Mouse (Mus musculus) thymus, postnatal 25 days (tissue): Measurements from ENCODE around the gene Cacnb2.
"Not testable (repeated sequence)": the region's sequence is repeated elsewhere in the genome, so short reads cannot be mapped to it uniquely, and the experiment has no call there.

Source experiments
- DNase-seq: peaks from one replicate; pipeline ENCODE4 v3.0.0; 2022

Cacnb2 gene

DNA sequence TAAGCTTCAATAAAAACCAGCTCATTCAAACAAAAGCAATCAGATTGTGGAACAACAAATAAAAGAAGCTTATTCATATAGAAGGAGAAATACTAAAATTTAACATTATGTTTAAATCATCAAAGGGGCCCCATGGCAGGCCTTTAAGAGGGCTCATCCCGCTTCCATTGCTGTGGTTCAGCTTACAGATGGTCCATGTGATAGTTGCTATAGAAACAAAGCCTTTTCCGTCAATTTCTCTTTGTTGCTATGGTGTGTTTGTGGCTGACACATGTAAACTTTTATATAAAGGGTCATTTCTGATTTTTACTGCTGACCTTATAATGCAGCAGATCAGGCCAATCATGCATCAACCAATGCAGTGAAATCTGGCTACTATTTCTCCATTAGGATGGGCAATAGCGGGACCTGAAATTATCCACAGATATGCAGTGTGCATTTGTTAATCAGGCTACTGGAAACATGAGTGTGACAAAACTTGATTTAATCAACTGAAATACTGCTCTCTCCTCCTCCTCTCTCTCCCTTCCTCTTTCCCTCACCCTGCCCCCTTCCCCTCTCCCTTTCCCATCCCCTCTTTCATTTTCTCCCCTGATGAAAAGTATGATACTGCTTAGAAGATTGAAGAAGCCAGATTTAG is 54.4 kb downstream of the Cacnb2 start:
- DNase-seq = no peak

GRCm38 (mm10) chr2:14665213-14665612 is 62.3 kb downstream of the Cacnb2 start:
- DNase-seq = no peak

DNA sequence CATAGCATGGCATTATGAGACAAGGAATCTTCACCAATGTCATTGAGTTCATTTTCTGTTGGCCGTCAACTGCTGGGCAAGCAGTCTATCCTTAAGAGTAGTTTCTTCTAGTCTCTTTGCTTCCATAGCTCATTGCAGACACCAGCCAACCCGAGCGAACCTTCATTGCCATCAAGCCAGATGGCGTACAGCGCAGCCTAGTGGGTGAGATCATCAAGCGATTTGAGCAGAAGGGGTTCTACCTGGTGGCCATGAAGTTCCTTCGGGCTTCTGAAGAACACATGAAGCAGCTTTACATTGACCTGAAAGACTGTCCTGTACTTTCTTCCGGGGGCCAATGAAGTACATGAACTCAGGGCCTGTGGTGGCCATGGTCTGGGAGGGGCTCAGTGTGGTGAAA is 69.2 kb downstream of the Cacnb2 start:
- no peak for DNase-seq

DNA sequence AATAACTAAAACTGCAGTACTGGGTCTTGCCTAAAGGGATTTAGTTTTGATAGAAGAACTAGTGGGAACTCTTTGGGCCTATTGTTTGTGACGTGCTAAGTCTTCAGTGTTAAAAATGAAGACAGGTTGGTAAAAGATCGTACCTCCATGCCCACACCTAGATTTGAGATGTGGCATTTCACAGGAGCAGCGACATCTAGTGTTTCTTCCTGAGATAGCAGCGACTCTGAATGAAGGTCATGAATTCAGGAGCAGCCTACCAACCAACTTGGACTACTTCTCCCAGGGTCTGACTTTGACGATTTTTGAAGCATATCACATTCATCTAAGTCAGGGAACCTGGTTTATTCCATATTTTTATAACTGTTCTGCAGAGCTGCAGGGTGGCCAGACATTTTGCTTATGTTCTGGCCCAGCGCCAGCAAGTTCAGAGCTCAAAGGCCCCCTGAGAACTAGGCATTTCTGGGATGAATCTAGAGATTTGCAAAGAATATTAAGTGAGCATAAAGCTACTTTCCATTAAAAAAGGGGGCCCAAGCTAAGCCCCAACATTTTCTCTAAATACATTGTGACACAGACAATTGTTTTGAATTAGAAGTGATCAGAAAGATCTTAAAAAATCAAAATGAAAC is 74.1 kb downstream of the Cacnb2 start:
- no peak for DNase-seq

DNA sequence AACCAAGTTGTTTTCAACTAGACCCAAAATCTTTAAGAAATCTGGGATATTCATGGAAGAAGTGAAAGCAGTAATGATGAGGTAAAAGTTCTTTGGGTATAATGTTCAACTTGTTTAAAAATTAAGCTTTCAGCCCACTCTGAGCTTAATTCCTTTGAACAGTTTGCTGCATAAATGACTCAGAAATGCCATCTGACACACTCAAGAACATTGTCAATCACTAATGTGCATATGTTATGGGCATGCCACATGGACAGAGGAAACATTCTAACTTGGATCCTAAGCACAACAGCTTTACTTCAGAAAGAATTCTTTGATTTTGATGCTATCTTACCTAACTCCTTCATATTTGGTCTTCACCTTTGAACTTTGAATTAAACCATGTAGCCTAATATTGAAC is 81.3 kb downstream of the Cacnb2 start:
- no peak for DNase-seq

DNA sequence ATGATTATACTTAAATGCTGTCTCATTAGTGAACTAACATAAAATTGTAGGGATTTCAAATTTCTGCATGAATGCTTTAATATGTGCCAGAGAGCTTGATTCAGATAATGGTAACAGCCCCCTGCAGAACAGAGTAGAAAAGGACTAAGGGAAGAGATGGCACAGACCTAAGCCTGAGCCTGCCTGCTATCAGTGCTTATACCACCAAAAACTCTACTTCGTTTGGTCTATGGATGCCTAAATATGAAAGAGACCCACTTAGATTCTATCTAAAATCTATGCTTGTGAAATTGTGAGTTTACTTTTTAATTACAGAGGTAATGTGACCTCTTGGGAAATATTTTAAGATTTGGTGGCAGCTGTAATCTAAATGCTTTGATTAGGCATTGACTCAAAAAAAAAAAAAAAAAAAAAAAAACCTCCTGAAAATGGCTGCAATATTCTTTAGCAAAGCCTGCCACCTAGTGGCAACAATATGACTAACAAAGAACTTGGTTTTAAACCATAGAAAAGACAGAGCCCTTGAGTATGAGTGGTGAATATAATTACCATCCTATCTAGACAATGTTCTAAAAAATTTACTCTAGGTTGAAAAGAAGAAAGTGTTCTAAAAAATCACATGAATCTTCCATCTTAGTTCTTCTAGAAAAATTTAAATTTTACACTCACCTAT is 100.2 kb downstream of the Cacnb2 start:
- DNase-seq = peak; percentile 18

DNA sequence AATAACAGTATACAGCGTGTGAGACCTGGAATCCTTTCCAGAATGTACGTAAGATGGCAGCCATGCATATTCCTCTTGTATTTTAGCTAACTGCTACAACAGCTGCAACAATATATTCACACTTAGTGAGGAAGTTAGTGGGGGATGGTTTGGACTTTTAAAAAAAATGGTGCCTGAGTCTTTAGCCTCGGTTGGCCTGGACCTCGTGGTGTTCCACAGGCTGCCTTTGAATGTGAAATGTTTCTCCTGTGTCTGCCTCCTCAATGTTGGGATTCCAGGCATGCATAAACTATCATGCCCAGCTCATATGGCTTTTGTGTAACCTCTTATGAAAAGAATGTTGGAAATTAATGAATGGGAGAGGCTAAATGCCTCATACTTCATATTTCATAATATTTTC is 100.8 kb downstream of the Cacnb2 start:
- no peak for DNase-seq

GRCm38 (mm10) chr2:14710247-14710646 is 107.4 kb downstream of the Cacnb2 start:
- DNase-seq = no peak

GRCm38 (mm10) chr2:14711751-14712150 is 108.9 kb downstream of the Cacnb2 start:
- DNase-seq = peak; percentile 12

GRCm38 (mm10) chr2:14713049-14713448 is 110.2 kb downstream of the Cacnb2 start:
- no peak for DNase-seq

DNA sequence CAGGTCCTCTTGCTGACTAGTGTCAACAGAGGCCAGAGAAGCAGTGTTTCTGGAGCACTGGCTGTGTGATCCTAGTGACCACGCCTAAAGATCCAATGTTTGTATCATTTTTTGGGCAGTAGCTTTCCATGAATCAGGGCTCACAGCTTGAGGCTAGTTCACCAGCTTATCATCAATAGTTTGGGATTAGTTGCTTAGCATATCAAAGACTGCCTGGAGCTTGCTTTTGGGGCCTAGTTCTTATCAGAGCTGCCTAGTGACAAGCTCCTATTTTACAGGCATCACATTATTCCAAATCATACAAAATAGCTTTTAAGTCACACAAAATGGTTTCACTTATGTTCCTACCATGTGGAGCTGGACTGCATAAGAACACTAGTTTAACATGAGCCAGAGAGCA is 113.8 kb downstream of the Cacnb2 start:
- DNase-seq = no peak

DNA sequence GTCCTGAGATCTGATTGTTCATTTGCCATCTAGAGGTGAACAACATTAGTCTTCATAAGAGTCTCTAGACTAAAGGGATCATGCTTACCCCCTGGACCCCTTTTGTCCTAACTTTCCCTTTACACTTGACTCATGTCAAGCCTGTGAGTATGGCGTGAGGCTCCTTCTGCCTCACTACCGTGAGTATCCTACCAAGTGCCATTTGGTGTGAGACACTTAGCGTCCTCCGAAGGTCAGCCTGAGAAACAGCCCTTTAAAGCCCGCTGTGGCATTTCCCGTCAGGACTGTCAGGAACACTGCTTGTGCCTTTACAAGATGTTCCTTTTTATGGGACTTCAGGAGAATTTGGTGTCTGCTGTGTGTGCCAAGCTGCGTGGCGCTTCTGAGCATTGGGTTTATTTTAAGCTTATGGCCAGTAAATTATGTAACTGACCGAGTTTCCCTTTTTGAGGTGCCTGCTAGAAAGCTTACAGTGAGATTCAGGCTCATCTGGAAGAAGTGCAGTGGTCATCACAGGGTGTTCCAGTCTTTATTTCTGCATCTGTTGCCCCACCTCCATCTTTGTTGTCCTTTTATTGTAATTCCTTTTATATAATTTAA is 116.3 kb downstream of the Cacnb2 start:
- DNase-seq = no peak

- no peak for DNase-seq
Observed at GRCm38 (mm10) chr2:14725437-14725836, 122.5 kb downstream of the Cacnb2 start.

DNA sequence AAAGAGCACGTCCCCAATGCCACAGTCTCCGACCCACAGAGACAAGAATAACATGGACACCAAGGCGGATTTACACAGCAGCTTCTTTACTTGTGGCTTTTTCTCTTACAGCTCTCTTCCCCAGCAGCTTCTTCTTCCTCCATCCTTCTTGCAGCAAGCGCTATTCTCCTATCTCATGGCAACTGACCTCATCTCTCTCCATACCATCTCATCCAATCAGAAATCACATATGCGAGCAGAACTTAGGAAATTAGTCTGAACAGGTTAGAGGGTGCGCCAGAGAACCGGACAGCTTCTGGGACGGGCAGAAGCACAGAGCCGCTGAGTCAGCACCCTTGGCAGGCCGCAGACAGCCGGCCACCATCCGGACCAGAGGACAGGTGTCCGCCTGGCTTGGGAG is 123.7 kb downstream of the Cacnb2 start:
- not testable (repeated sequence) for DNase-seq

DNA sequence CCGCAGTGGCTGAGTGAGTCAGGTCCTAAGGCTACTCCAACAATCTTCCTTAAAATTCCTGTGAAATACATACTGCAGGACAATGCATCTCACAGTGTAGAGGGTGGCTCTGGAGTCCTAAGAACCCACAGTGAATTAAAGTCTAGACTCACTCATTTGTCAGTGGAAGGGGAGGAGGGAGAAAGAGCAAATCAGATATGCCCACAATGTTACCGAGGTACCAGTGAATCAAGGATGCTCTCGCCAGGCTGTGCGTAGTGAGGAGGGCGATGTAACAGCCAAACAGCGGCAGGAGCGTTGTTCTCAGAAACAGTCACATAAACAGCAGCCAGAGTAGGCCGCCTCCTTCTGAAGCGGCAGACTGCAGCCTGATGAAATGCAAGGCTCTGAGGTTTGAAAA is 136.0 kb downstream of the Cacnb2 start:
- DNase-seq = no peak

DNA sequence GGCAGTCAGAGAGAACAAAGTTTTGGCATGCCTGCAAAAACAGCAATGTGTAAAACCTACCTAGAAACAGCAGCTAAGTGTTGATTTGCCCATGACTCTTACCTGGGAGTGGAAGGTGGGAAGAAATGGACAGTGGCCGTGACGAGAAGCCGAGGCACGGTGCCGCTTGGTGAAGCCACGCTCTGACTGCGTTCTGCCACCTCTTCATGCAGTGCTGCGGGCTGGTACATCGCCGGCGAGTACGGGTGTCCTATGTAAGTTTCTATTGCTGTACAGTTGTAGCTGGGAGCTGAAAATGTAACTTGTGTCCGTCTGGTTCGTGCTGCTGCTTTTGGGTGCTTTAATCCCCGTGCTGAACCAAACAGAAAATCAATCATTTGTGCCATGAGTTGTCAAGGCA is 136.6 kb downstream of the Cacnb2 start:
- DNase-seq = no peak

DNA sequence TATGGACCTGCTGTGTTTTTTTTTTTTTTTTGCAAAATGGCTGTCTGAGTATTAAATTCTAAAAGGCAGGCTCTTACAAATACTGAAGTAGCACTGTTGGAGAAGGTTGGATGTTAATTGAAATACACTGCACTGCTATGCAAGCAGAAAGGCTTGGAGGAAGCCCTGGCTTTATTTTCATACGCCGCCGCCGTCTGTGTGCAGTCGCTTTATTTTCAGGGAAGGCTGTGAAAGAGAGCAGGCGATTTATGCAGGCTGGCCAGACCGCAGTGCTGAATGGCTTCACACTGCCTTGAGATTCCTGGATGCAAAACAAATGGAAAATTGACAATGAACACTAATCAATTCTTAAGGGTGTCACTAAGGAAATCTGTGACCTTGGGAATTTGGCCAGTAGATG is 137.5 kb downstream of the Cacnb2 start:
- DNase-seq = no peak

DNA sequence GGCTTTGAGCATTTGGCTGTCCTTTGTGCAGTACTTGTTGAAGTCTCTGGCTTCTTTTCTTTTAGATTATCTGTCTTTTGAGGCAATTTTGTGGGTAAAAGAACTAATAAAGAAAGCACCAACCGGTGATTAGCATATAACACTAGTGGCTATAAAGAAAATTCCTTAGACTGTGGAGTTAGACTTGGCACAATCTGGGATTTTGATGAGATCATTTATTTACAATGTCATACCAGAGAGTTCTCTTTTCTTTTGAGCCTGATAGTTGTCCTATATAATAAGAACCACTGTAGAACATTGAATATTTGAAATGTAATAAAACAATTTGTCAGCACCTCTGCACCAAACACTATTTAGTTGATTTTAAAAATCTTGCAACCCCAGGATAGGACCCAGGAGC is 141.9 kb downstream of the Cacnb2 start:
- no peak for DNase-seq

- DNase-seq = no peak
Observed at GRCm38 (mm10) chr2:14762846-14763245, 160.0 kb downstream of the Cacnb2 start.

DNA sequence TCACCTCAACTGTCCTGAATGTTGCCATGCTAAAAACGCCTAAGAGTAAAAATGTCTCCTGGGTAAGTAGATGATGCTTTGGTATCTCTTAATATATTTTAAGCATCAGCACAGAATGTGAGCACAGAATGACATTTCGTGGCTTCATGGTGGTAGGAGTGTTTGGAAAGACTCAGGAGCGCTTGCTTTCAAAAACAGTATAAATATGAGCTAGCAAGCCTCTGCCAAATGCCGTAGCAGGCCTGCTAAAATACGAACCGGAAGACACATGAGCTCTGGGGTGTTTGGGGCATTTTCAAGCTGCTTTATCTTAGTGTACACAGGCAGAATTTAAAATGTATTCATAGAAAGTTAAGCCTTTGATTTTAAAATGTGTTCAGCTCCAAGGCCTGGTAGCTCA is 161.0 kb downstream of the Cacnb2 start:
- DNase-seq = no peak

DNA sequence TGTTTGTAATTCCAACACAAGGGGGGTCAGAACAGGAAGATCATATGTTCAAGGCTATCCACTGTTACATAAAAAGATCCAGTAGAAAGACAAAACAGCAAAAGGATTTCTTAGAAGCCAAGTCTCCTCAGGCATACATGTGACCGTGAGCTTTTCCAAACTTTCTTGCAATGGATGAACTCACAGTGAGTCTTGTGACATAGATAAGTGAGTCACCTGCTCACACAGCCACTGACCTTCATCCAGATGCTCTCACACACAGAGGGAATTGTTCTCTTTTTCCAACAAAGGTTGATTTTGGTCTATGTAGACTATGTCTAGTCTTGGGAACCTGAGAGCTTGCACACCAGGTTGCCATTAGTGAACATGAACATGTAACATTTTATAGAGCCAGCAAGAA is 166.6 kb downstream of the Cacnb2 start:
- DNase-seq = no peak

DNA sequence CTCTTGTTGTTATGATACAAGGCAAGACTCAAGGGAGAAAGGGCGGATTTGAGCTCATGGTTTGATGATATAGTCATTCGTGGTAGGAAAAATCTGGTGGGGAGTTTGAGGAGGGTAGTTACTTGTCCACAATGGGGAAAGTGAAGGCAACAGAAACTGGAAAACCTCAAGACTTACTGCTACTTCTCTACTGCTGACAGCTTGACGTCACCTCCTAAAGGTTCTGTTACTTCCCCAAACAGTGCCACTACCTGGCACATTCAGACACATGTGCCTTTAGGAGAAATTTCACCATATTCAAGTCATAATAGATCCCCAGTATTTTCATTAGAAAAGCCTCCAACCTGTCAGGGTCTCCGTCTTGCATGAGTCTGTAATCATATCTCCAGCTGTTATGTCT is 167.7 kb downstream of the Cacnb2 start:
- no peak for DNase-seq

- no peak for DNase-seq
Observed at GRCm38 (mm10) chr2:14774375-14774774, 171.5 kb downstream of the Cacnb2 start.

DNA sequence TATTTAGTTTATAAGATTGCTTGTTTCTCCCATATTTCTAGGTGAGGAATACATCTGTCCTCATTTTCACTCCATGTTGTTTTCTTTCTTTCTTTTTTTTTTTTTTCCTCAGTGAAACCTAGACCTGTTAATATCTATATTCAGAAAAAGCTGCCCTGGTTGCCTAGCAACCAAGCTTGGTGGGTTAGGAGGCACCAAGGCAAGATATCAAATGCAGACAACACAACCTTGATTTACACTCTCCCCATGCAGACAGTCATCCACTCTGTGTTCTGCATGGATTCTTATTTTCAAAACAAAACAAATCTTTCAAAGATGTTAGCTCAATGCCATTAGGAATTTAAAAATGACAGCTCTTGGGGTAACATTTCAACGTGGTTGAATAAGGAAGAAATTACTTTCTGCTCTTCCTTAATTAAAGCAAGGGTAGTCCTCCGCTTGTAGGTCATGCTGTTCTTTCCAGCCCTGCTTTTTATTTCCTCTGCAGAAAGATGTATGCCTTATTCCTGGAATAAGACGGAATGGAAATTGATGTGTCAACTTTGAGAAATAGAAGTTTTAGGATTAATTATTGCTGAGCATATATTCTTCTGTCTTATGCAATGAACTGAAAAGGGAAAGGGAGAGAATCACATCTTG is 172.1 kb downstream of the Cacnb2 start:
- DNase-seq = no peak
